Mouse (Mus musculus): ENCODE results near the gene Lrrc29. TPM values are rescaled to one million over a fixed set of nuclear protein-coding genes. Genes with fewer than 3 reads are reported as not detected.

Lrrc29 gene
- total and polyA plus RNA-seq, 2 experiments from 2014 or later = 1.5 to 5.8 TPM

DNA sequence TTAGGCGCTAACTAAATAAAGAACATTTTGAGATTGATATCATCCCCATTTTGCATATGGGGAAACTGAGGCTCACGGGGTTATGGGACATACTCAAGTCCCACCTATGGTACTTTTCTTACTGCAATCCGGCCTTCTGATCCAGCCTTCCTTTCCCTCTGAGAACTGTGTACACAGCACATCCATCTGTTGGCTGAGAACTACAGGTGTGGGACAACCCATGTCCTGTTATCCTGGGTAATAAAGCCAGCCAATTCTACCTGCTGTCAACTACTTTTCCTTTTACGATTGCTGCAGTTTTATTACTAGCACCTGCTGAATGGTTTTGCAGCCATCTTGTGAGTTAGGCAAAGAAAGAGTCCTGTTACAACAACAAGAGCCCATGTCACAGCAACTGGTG, 28.5 kb upstream of the Lrrc29 start:
- Histone ChIP-seq H3K4me1 (ENCODE audit: control insufficient read depth, insufficient read depth) (peaks cover 3% of the 10 kb centered on the region; the same call in 1 of the 2 replicates), H3K4me3 (ENCODE audit: low read depth, low read length) (no peak overlapping the region), H3K27ac (ENCODE audit: low read depth) (no peak overlapping the region), H3K36me3 (replicated peaks; ENCODE audit: control insufficient read depth, insufficient read depth, low read length) (no peaks in the 10 kb centered on the region), H3K27me3 (ENCODE audit: control insufficient read depth, insufficient read depth, low read length) (no peaks in the 10 kb centered on the region), H3K9me3 (replicated peaks; ENCODE audit: control insufficient read depth, low read length) (no peaks in the 10 kb centered on the region), H3K4me2 (ENCODE audit: low read depth, low read length) (no peak overlapping the region), H3K9ac (replicated peaks; ENCODE audit: low read depth, low read length) (no peak overlapping the region)
- DNase-seq (ENCODE audit: low spot score) (no peak), ATAC-seq (ENCODE audit: insufficient read depth, low read depth) (no peak)
- TF ChIP-seq CTCF (IDR thresholded peaks at IDR 0.05; ENCODE audit: low read depth) (no peak), EP300 (IDR thresholded peaks at IDR 0.05; ENCODE audit: low read depth) (no peak)
- 91% methylated on average over 4 of the region's 4 CpGs for WGBS

DNA sequence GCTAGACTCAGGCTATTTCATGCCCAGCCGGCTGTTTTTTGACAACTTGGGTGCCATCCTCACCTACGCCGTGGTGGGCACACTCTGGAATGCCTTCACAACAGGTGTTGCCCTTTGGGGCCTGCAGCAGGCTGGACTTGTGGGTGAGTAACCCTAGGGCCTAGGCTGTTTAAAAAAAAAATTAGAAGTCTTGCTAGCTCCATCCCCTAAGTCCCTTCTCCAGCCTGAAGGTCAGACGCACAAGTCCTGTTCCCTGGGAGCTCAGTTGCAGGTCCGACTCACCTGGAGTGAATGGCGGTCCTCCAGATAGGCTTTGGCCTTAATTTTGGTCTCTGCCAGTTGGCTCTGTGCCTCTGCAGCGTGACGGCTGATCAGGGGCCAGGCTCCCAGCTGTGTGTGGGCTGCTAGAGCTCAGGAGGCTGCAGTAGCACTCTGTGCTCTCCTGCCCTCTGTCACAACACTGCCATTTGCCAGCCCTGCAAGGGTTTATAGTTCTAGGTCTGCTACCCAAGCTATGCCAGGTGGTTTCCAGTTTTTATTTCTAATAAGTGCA, 27.6 kb upstream of the Lrrc29 start:
- no peak overlapping the region for H3K9ac ChIP-seq (replicated peaks; ENCODE audit: low read depth, low read length)
- DNase-seq (ENCODE audit: low spot score) (no peak), ATAC-seq (ENCODE audit: insufficient read depth, low read depth) (no peak; the same call in 1 of the 2 replicates)
- no peak overlapping the region for H3K27ac ChIP-seq (ENCODE audit: low read depth)
- H3K27me3 ChIP-seq (ENCODE audit: control insufficient read depth, insufficient read depth, low read length) = no peaks in the 10 kb centered on the region
- 61% methylated on average over 8 of the region's 8 CpGs for WGBS
- H3K9me3 ChIP-seq (replicated peaks; ENCODE audit: control insufficient read depth, low read length) = no peaks in the 10 kb centered on the region
- no peak overlapping the region for H3K4me3 ChIP-seq (ENCODE audit: low read depth, low read length)
- TF ChIP-seq CTCF (IDR thresholded peaks at IDR 0.05; ENCODE audit: low read depth) (no peak), EP300 (IDR thresholded peaks at IDR 0.05; ENCODE audit: low read depth) (no peak)
- peaks cover 9% of the 10 kb centered on the region; the same call in 1 of the 2 replicates for H3K4me1 ChIP-seq (ENCODE audit: control insufficient read depth, insufficient read depth)
- H3K36me3 ChIP-seq (replicated peaks; ENCODE audit: control insufficient read depth, insufficient read depth, low read length) = no peaks in the 10 kb centered on the region
- H3K4me2 ChIP-seq (ENCODE audit: low read depth, low read length) = no peak overlapping the region

DNA sequence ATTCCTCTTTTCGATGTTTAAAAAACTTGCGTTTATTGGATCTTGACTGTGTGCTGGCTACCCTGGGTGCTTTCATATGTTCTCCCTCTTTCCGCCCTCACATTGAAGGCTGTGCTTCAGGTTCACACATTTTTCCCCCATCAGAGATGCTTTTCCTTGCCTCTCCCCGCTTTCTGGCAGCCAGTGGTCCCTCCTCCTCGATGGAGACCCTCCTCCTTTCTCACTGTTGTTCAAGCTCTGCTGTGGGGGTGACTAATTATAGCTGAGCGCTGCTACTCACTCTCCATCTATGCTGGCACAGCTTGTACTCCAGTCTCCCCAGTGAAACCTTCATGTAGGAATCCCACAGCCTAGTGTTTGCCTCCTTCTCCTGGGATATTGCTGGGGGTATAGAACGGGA, 24.1 kb upstream of the Lrrc29 start:
- no peak for ATAC-seq (ENCODE audit: insufficient read depth, low read depth)
- no peaks in the 10 kb centered on the region for H3K27me3 ChIP-seq (ENCODE audit: control insufficient read depth, insufficient read depth, low read length)
- H3K4me2 ChIP-seq (ENCODE audit: low read depth, low read length) = peak overlapping the region; percentile 95
- no peaks in the 10 kb centered on the region for H3K36me3 ChIP-seq (replicated peaks; ENCODE audit: control insufficient read depth, insufficient read depth, low read length)
- no peak for TF ChIP-seq EP300 (IDR thresholded peaks at IDR 0.05; ENCODE audit: low read depth)
- TF ChIP-seq CTCF (IDR thresholded peaks at IDR 0.05; ENCODE audit: low read depth) = no peak
- peaks cover 28% of the 10 kb centered on the region for H3K4me1 ChIP-seq (ENCODE audit: control insufficient read depth, insufficient read depth)
- H3K27ac ChIP-seq (ENCODE audit: low read depth) = no peak overlapping the region
- no peak for DNase-seq (ENCODE audit: low spot score)
- no peaks in the 10 kb centered on the region for H3K9me3 ChIP-seq (replicated peaks; ENCODE audit: control insufficient read depth, low read length)
- 21% methylated on average over 7 of the region's 7 CpGs for WGBS
- no peak overlapping the region for H3K9ac ChIP-seq (replicated peaks; ENCODE audit: low read depth, low read length)
- H3K4me3 ChIP-seq (ENCODE audit: low read depth, low read length) = no peak overlapping the region

DNA sequence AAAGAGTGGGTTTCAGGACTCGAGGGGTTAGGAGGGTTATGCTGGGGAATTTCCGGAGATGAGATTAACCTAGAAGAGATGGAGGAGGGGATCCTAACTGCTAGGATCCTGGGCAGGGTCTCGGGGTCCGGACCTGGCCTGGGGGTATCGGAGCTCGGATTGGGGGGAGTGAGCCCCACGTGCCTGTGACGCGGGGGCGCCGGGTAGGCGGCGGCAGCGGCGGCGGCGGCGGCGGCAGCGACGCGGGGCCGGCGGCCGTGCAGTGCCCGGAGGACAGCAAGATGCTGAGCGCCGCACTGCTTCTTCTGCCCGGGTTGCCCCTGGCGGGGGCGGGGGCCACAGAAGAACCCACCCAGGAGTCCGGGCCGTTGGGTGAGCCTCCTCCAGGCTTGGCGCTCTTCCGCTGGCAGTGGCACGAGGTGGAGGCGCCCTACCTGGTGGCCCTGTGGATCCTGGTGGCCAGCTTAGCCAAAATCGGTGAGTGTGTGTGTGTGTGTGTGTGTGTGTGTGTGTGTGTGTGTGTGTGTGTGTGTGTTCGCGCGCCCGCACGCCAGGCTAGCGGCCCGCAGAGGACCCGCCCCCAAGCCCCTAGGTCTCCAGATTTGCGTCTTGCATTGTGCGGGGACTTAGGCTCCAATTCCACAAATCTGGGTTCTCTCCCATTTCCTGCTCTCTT, 23.2 kb upstream of the Lrrc29 start:
- no peaks in the 10 kb centered on the region for H3K36me3 ChIP-seq (replicated peaks; ENCODE audit: control insufficient read depth, insufficient read depth, low read length)
- H3K4me2 ChIP-seq (ENCODE audit: low read depth, low read length) = peak overlapping the region; percentile 95
- no peak overlapping the region for H3K27ac ChIP-seq (ENCODE audit: low read depth)
- no peak for ATAC-seq (ENCODE audit: insufficient read depth, low read depth)
- peak overlapping the region; percentile 47 for H3K9ac ChIP-seq (replicated peaks; ENCODE audit: low read depth, low read length)
- TF ChIP-seq CTCF (IDR thresholded peaks at IDR 0.05; ENCODE audit: low read depth) (no peak), EP300 (IDR thresholded peaks at IDR 0.05; ENCODE audit: low read depth) (no peak)
- peak overlapping the region; percentile 79 for H3K4me3 ChIP-seq (ENCODE audit: low read depth, low read length)
- DNase-seq (ENCODE audit: low spot score) = no peak
- H3K27me3 ChIP-seq (ENCODE audit: control insufficient read depth, insufficient read depth, low read length) = no peaks in the 10 kb centered on the region
- H3K9me3 ChIP-seq (replicated peaks; ENCODE audit: control insufficient read depth, low read length) = no peaks in the 10 kb centered on the region
- WGBS = 1% methylated on average over 35 of the region's 48 CpGs
- H3K4me1 ChIP-seq (ENCODE audit: control insufficient read depth, insufficient read depth) = peaks cover 34% of the 10 kb centered on the region

DNA sequence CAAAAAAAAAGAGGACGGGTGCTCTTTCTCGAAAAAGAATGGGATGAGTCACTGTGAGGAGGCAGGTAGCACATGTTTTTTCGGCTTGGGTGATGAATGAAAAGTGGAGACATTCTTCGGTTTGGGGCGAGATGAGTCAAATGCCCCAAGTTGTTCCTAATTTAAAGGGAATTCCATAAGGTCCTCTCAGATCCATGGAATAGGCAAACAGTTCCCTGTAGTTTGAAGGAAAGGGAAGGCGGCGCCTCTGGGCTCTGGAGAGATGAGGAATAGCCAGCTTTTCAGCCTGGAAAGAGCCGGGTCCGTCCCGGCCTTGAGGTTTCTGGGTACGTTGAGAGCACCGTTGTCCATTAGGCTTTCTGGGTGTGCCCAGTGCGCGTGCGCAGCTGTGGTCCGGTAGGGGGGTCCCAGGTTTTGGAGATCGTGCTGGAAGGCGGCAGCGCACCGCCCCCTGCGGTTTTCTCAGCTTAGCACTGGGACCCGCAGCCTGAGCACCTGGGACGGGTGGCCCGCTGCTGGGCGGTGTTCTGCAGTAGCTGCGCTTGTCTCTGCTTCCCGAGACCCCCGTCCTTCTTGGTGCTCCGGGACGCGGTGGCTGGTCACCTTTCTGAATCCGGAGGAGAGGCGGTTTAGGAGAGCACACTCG, 22.5 kb upstream of the Lrrc29 start, which contains the start of gene Slc9a5:
TSS of gene Slc9a5 (plus strand) at position 394 of the 646 bp plus-strand sequence.
- ATAC-seq (ENCODE audit: insufficient read depth, low read depth) (no peak), DNase-seq (ENCODE audit: low spot score) (no peak)
- TF ChIP-seq EP300 (IDR thresholded peaks at IDR 0.05; ENCODE audit: low read depth) (no peak), CTCF (IDR thresholded peaks at IDR 0.05; ENCODE audit: low read depth) (no peak)
- Histone ChIP-seq H3K4me2 (ENCODE audit: low read depth, low read length) (peak within 1 kb of the TSS; percentile 95), H3K27me3 (ENCODE audit: control insufficient read depth, insufficient read depth, low read length) (no peaks in the 10 kb centered on the region), H3K27ac (ENCODE audit: low read depth) (peak within 1 kb of the TSS; percentile 76), H3K9ac (replicated peaks; ENCODE audit: low read depth, low read length) (peak within 1 kb of the TSS; percentile 67), H3K4me3 (ENCODE audit: low read depth, low read length) (peak within 1 kb of the TSS; percentile 79), H3K36me3 (replicated peaks; ENCODE audit: control insufficient read depth, insufficient read depth, low read length) (no peaks in the 10 kb centered on the region), H3K4me1 (ENCODE audit: control insufficient read depth, insufficient read depth) (peaks cover 34% of the 10 kb centered on the region), H3K9me3 (replicated peaks; ENCODE audit: control insufficient read depth, low read length) (no peaks in the 10 kb centered on the region)
- WGBS = under 1% methylated on average over 34 of the region's 34 CpGs

Data from heart, postnatal 0 days (tissue).